Mouse (Mus musculus) ES-E14 (cell line): ENCODE measurements around the gene Suco.

Source experiments
- CHD2 ChIP-seq: IDR thresholded peaks from 2 replicates; pipeline ENCODE4 v1.6.1; 2014; ENCODE audit warnings: mild to moderate bottlenecking, low read depth, low read length, inconsistent platforms
- HCFC1 ChIP-seq: IDR thresholded peaks from 2 replicates; pipeline ENCODE4 v1.6.1; 2012; ENCODE audit warnings: low read length, inconsistent platforms, borderline replicate concordance; ENCODE audit not compliant: insufficient read depth
- MAFK ChIP-seq: IDR thresholded peaks from 2 replicates; pipeline ENCODE4 v1.6.1; 2014; ENCODE audit warnings: mild to moderate bottlenecking, low read depth, low read length, inconsistent platforms; ENCODE audit not compliant: insufficient read depth
- ZNF384 ChIP-seq: IDR thresholded peaks from 2 replicates; pipeline ENCODE4 v1.6.1; 2012; ENCODE audit warnings: low read depth, low read length, inconsistent platforms

DNA sequence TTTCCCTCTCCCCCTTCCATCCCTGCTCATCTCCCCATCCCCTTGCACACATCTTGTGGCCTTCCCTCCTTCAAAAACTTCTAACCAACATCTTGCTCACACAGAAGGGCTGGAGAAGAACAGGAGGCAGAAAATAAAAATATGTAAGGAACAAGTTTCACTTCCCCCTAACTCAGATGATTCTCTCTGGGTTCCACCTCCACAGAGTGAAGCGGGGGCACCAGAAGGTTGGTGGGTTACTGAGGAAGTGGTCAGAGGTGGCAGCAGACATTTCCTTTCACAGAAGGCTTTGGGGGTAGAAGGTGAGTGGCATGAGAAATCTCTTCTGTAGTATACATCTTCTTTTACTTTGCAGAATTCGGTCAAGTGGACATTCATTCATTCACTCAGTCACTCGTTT lies 77.6 kb downstream of the Suco start:
- TF ChIP-seq HCFC1 (no peak), ZNF384 (no peak), CHD2 (no peak), MAFK (no peak)
